Mouse (Mus musculus): ENCODE measurements around the gene Man2b1.

DNA sequence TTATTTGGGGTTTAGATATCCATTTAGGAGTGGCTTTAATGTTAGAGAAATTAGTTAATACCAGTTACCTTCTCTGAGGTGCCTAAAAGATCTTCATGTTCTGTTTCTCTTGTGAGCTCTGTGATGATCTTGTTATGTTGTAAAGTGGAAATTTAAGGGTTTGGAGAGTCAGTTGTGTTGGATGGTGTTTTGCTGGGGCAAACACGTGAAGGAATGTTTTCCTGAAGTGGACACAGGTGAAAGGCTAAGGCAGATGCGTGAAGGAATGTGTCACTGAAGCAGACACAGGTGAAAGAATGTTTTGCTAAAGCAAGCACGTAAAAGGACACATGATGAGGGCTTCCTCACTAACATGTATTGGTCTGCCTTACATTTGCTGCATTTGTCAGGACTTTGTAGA lies 39.9 kb downstream of the Man2b1 start, which contains the start of gene Zfp791:
- no peak for TF ChIP-seq CTCF (IDR thresholded peaks at IDR 0.05; ENCODE audit: extremely low read depth, insufficient read depth, insufficient read length, insufficient replicate concordance)
- no peak for TF ChIP-seq POLR2A (IDR thresholded peaks at IDR 0.05; ENCODE audit: low read depth, low read length)

All from spleen, adult 2 months (tissue).